Mouse (Mus musculus): ENCODE measurements around the gene Capn12.

- TF ChIP-seq POLR2A (IDR thresholded peaks at IDR 0.05; ENCODE audit: borderline replicate concordance, insufficient read depth, low read length) (no peak), CTCF (IDR thresholded peaks at IDR 0.05; ENCODE audit: borderline replicate concordance, insufficient read depth, low read depth, low read length) (no peak)
These were observed 45.0 kb downstream of the Capn12 start for GRCm38 (mm10) chr7:28926172-28926571.
